Mouse (Mus musculus): Measurements from ENCODE around the gene Fabp3. TPM values are rescaled to one million over a fixed set of nuclear protein-coding genes. Genes with fewer than 3 reads are reported as not detected.
A peak's percentile ranks its signal among the peaks of the same experiment; 100 is the strongest.

Fabp3 gene
- polyA plus RNA-seq, 1 experiment from 2014 or later, result 1.3 TPM

GRCm38 (mm10) chr4:130349666-130350065 is 41.3 kb downstream of the Fabp3 start:
- H3K4me3 ChIP-seq, result no peak overlapping the region
- H3K27ac ChIP-seq, result no peak overlapping the region
- H3K9ac ChIP-seq, result no peak overlapping the region
- ATAC-seq, result no peak
- H3K4me1 ChIP-seq, result peaks cover 16% of the 10 kb centered on the region
- WGBS (ENCODE audit: insufficient replicate concordance), result 83% methylated on average over 6 of the region's 6 CpGs
- H3K9me3 ChIP-seq (replicated peaks), result peaks cover 3% of the 10 kb centered on the region; the same call in 1 of the 2 replicates
- H3K36me3 ChIP-seq, result peaks cover 93% of the 10 kb centered on the region
- no peaks in the 10 kb centered on the region for H3K27me3 ChIP-seq (replicated peaks)
- no peak overlapping the region for H3K4me2 ChIP-seq

DNA sequence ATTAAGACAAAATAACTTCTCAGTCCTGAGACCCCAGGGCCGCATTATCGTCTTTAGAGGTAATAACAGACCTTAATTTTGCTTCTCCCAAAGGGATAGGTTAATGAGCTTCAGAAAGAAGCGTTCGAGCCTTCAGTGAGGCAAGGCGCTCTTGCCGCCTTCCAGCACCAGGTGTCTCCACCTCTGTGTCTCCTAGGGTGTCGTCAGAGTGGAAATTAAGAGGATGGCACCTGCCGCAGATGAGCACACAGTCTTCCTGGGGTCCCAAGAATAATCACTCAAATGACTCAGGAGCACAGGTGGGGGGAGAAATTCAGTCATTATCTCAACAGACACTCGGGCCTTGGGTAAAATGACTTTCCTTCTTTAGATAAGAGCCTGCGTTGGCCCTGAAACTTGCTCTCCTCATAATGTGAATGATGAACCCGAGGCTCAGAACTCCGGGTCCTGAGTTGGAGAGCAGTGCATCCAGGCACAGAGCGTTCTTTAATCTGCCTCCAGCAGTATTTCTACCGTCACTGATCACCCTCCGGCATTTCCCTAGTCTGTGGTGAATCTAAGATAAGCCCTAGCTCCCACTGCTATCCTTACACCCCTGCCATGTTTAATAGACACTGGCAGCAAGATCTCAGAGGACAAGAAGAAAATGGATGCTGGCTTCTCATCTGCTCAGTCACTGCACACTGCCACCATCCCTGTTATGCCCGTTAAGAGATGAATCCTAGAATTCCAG is 42.5 kb downstream of the Fabp3 start:
- Histone ChIP-seq H3K9ac (peak overlapping the region; percentile 20; the same call in 1 of the 2 replicates), H3K4me2 (peak overlapping the region; percentile 21; the same call in 1 of the 2 replicates), H3K4me1 (peaks cover 16% of the 10 kb centered on the region), H3K36me3 (peaks cover 85% of the 10 kb centered on the region), H3K27me3 (replicated peaks) (no peaks in the 10 kb centered on the region), H3K9me3 (replicated peaks) (peaks cover 3% of the 10 kb centered on the region; the same call in 1 of the 2 replicates), H3K4me3 (no peak overlapping the region), H3K27ac (peak overlapping the region; percentile 62)
- peak; percentile 55 for ATAC-seq
- 64% methylated on average over 16 of the region's 16 CpGs for WGBS (ENCODE audit: insufficient replicate concordance)

GRCm38 (mm10) chr4:130352588-130352987 is 44.2 kb downstream of the Fabp3 start:
- Histone ChIP-seq H3K4me1 (peaks cover 19% of the 10 kb centered on the region), H3K27me3 (replicated peaks) (no peaks in the 10 kb centered on the region), H3K9me3 (replicated peaks) (peaks cover 3% of the 10 kb centered on the region; the same call in 1 of the 2 replicates), H3K4me3 (no peak overlapping the region), H3K36me3 (peaks cover 83% of the 10 kb centered on the region), H3K9ac (no peak overlapping the region), H3K4me2 (no peak overlapping the region), H3K27ac (no peak overlapping the region)
- ATAC-seq, result no peak
- WGBS (ENCODE audit: insufficient replicate concordance), result 86% methylated on average over 7 of the region's 7 CpGs

DNA sequence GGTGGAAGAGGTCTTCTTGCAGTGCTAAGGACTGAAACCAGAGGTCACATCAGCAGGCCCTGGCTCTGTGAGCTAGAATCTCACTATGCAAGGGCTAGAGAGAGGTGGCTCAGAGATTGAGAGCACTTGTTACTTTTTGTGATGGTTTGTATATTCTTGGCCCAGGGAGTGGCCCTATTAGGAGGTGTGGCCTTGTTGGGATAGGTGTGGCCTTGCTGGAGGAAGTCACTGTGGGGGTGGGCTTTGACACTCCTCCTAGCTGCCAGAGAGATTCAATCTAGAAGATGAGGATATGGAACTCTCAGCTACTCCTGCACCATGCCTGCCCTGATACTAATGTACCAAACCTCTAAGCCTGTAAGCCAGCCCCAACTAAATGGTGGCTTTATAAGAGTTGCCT is 49.6 kb downstream of the Fabp3 start:
- H3K36me3 ChIP-seq, result peaks cover 40% of the 10 kb centered on the region
- peak overlapping the region; percentile 89 for H3K4me2 ChIP-seq
- H3K9me3 ChIP-seq (replicated peaks), result no peaks in the 10 kb centered on the region
- ATAC-seq, result no peak
- no peaks in the 10 kb centered on the region for H3K27me3 ChIP-seq (replicated peaks)
- no peak overlapping the region for H3K4me3 ChIP-seq
- H3K27ac ChIP-seq, result peak overlapping the region; percentile 93; the same call in 1 of the 2 replicates
- peaks cover 29% of the 10 kb centered on the region for H3K4me1 ChIP-seq
- no peak overlapping the region; the same call in 1 of the 2 replicates for H3K9ac ChIP-seq

GRCm38 (mm10) chr4:130359486-130360237 is 51.3 kb downstream of the Fabp3 start, which contains the start of the genes Zcchc17 and Snrnp40:
Gene Zcchc17 (minus strand): TSS chr4:130359943.
Gene Snrnp40 (plus strand): TSS chr4:130360132.
- 2% methylated on average over 49 of the region's 49 CpGs for WGBS (ENCODE audit: insufficient replicate concordance)
- Histone ChIP-seq H3K9ac (peak within 1 kb of the TSS; percentile 87), H3K36me3 (peaks cover 42% of the 10 kb centered on the region), H3K4me2 (peak within 1 kb of the TSS; percentile 89), H3K4me1 (peaks cover 29% of the 10 kb centered on the region), H3K27ac (peak within 1 kb of the TSS; percentile 93), H3K9me3 (replicated peaks) (no peaks in the 10 kb centered on the region), H3K27me3 (replicated peaks) (no peaks in the 10 kb centered on the region), H3K4me3 (peak within 1 kb of the TSS; percentile 78)
- peak; percentile 95 for ATAC-seq

GRCm38 (mm10) chr4:130360238-130360590 is 51.8 kb downstream of the Fabp3 start:
- ATAC-seq, result no peak
- Histone ChIP-seq H3K27ac (peak overlapping the region; percentile 79), H3K9me3 (replicated peaks) (no peaks in the 10 kb centered on the region), H3K4me1 (peaks cover 29% of the 10 kb centered on the region), H3K9ac (peak overlapping the region; percentile 80), H3K4me3 (peak overlapping the region; percentile 78), H3K4me2 (peak overlapping the region; percentile 76), H3K36me3 (peaks cover 47% of the 10 kb centered on the region), H3K27me3 (replicated peaks) (no peaks in the 10 kb centered on the region)
- under 1% methylated on average over 19 of the region's 19 CpGs for WGBS (ENCODE audit: insufficient replicate concordance)

Other genes with a start within 250 kb of the Fabp3 start
- gene Pef1, start 206.0 kb upstream of the Fabp3 start, polyA plus RNA-seq (2016; fragmentation: Nextera tagmentation; extraction: Ambion mirVana), result 41.9 and 42.5 TPM in 2 replicates
- gene Hcrtr1, start 169.2 kb upstream of the Fabp3 start, polyA plus RNA-seq (2016; fragmentation: Nextera tagmentation; extraction: Ambion mirVana), result 0.12 TPM in 1 of 2 replicates, not detected in the other
- gene Tinagl1, start 133.5 kb upstream of the Fabp3 start, polyA plus RNA-seq (2016; fragmentation: Nextera tagmentation; extraction: Ambion mirVana), result 30.9 and 32.6 TPM in 2 replicates
- not detected in 2 replicates for gene Gm853, start 86.2 kb upstream of the Fabp3 start, polyA plus RNA-seq (2016; fragmentation: Nextera tagmentation; extraction: Ambion mirVana)
- 1.7 and 3.1 TPM in 2 replicates for gene Serinc2, start 29.4 kb upstream of the Fabp3 start, polyA plus RNA-seq (2016; fragmentation: Nextera tagmentation; extraction: Ambion mirVana)
- not detected in 2 replicates for gene Gm10570, start 79 bp downstream of the Fabp3 start, polyA plus RNA-seq (2016; fragmentation: Nextera tagmentation; extraction: Ambion mirVana)
- gene Zcchc17, start 51.3 kb downstream of the Fabp3 start, polyA plus RNA-seq (2016; fragmentation: Nextera tagmentation; extraction: Ambion mirVana), result 52.1 and 52.9 TPM in 2 replicates
- gene Snrnp40, start 51.5 kb downstream of the Fabp3 start, polyA plus RNA-seq (2016; fragmentation: Nextera tagmentation; extraction: Ambion mirVana), result 112 and 119 TPM in 2 replicates

Measured in liver, embryonic 12.5 days (tissue).